Mouse (Mus musculus): ENCODE measurements around the gene Tomm22. TPM values are rescaled to one million over a fixed set of nuclear protein-coding genes. Genes with fewer than 3 reads are reported as not detected.

Gene Tomm22
- polyA plus RNA-seq, 1 experiment from 2014 or later, result 207 TPM

DNA sequence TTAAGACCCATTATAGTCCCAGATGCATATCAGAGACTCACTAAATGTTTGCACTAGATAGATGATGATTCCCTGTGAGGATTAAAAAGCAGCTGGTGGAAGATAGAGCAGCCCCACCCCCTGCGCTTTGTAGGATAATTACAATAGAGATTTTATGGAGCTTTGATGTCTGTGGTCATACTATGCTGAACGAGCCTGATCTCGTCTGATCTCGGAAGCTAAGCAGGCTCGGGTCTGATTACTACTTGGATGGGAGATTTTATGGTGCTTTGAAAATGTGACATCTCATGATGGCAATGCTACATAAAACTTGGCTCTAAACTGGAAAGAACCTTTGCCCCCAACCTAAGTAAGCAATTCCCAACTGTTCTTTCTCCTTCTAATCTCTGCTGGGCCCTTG, 21.7 kb downstream of the Tomm22 start:
- H3K4me2 ChIP-seq (replicated peaks; ENCODE audit: low read depth), result 0 out of 2 replicates have a peak overlapping the region, but pooled peaks have one; percentile 96
- 36% methylated on average over 5 of the region's 5 CpGs for WGBS

DNA sequence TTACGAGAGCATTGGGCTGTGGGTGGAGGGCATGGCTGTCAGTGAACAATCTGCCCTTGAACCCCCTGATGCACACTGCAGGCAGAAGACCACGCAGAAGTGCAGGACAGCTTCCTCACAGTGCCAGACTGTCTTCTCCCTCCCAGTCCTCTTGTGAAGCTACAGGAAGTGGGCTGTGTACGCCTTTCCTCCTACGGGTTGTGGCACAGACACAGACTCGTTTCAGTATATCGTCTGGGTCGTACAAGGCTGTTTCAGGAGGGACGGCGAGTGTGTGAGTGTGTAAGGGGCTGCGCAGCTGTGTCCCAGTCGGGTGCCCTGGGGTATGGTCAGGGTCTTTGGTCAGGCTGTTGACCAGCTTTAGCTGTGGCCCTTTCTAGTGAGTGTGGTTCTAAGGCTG, 23.1 kb downstream of the Tomm22 start:
- peaks cover 7% of the 10 kb centered on the region for H3K4me1 ChIP-seq (replicated peaks; ENCODE audit: control insufficient read depth, insufficient read depth, low read length)
- WGBS, result 70% methylated on average over 11 of the region's 11 CpGs

More for the DNA sequence above, 21.7 kb downstream of the Tomm22 start:
- ATAC-seq, result no peak
- Histone ChIP-seq H3K4me3 (ENCODE audit: low read depth, low read length) (no peak overlapping the region), H3K27ac (ENCODE audit: low read depth, low read length) (no peak overlapping the region), H3K27me3 (replicated peaks; ENCODE audit: control insufficient read depth, insufficient read depth, low read length) (no peaks in the 10 kb centered on the region), H3K36me3 (ENCODE audit: control insufficient read depth, insufficient read depth) (peaks cover 4% of the 10 kb centered on the region; the same call in 1 of the 2 replicates), H3K9ac (ENCODE audit: low read depth, low read length) (no peak overlapping the region), H3K9me3 (ENCODE audit: control insufficient read depth) (no peaks in the 10 kb centered on the region), H3K4me1 (replicated peaks; ENCODE audit: control insufficient read depth, insufficient read depth, low read length) (peaks cover 7% of the 10 kb centered on the region)
- no peak for TF ChIP-seq CTCF (IDR thresholded peaks at IDR 0.05; ENCODE audit: low read depth)

DNA sequence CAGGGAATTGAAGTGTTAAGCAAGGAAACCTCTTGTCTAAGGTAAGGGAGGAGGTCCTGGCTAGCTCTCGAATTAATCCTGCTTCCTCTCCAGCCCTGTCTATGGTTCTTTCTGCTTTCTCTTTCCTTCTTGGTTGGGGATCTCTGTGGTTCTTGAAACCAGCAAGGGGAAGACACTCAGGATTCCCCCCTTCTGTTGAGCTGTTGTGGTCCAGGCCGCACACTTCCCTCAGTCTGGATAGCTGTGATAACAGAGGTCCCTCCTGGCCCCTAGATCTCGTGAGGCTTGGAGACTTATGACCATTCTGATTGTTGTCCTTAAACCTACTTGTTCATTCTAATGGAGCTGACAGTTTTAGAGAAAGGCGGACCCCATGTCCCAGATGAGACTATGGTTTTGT, 23.9 kb downstream of the Tomm22 start:
- Histone ChIP-seq H3K27ac (ENCODE audit: low read depth, low read length) (no peak overlapping the region), H3K4me1 (replicated peaks; ENCODE audit: control insufficient read depth, insufficient read depth, low read length) (peaks cover 7% of the 10 kb centered on the region), H3K4me3 (ENCODE audit: low read depth, low read length) (no peak overlapping the region), H3K27me3 (replicated peaks; ENCODE audit: control insufficient read depth, insufficient read depth, low read length) (no peaks in the 10 kb centered on the region), H3K9ac (ENCODE audit: low read depth, low read length) (no peak overlapping the region), H3K4me2 (replicated peaks; ENCODE audit: low read depth) (no peak overlapping the region), H3K9me3 (ENCODE audit: control insufficient read depth) (no peaks in the 10 kb centered on the region), H3K36me3 (ENCODE audit: control insufficient read depth, insufficient read depth) (peaks cover 4% of the 10 kb centered on the region; the same call in 1 of the 2 replicates)
- no peak for ATAC-seq
- no peak for TF ChIP-seq CTCF (IDR thresholded peaks at IDR 0.05; ENCODE audit: low read depth)
- 80% methylated on average over 4 of the region's 4 CpGs for WGBS

More for the DNA sequence above, 23.1 kb downstream of the Tomm22 start:
- Histone ChIP-seq H3K9me3 (ENCODE audit: control insufficient read depth) (no peaks in the 10 kb centered on the region), H3K9ac (ENCODE audit: low read depth, low read length) (no peak overlapping the region), H3K36me3 (ENCODE audit: control insufficient read depth, insufficient read depth) (peaks cover 4% of the 10 kb centered on the region; the same call in 1 of the 2 replicates), H3K4me3 (ENCODE audit: low read depth, low read length) (no peak overlapping the region), H3K27ac (ENCODE audit: low read depth, low read length) (no peak overlapping the region), H3K4me2 (replicated peaks; ENCODE audit: low read depth) (no peak overlapping the region), H3K27me3 (replicated peaks; ENCODE audit: control insufficient read depth, insufficient read depth, low read length) (no peaks in the 10 kb centered on the region)
- ATAC-seq, result no peak
- no peak for TF ChIP-seq CTCF (IDR thresholded peaks at IDR 0.05; ENCODE audit: low read depth)

DNA sequence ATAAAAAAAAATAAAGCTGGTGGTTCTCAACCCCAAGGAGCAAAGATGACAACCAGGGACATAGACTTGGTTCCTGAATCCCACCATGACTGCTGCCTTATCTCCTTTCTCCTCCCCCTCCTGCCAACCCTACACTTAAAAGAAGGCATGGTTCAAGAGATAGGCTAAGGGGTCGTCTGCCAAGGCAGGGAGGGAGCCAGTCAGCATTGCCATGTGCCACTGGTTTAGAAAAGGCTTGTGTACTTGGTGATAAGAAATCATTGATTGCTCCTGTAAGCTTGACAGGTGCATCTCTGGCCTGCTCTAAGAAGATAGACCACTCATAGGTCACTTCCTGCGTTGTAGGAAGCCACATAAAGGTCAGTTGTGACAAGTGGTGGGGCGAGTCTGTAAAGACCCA, 24.9 kb downstream of the Tomm22 start:
- no peak overlapping the region for H3K27ac ChIP-seq (ENCODE audit: low read depth, low read length)
- H3K9me3 ChIP-seq (ENCODE audit: control insufficient read depth), result no peaks in the 10 kb centered on the region
- no peak overlapping the region for H3K4me2 ChIP-seq (replicated peaks; ENCODE audit: low read depth)
- no peak for TF ChIP-seq CTCF (IDR thresholded peaks at IDR 0.05; ENCODE audit: low read depth)
- ATAC-seq, result no peak
- H3K9ac ChIP-seq (ENCODE audit: low read depth, low read length), result no peak overlapping the region
- peaks cover 7% of the 10 kb centered on the region; the same call in 1 of the 2 replicates for H3K4me1 ChIP-seq (replicated peaks; ENCODE audit: control insufficient read depth, insufficient read depth, low read length)
- no peaks in the 10 kb centered on the region for H3K27me3 ChIP-seq (replicated peaks; ENCODE audit: control insufficient read depth, insufficient read depth, low read length)
- no peak overlapping the region for H3K4me3 ChIP-seq (ENCODE audit: low read depth, low read length)
- peaks cover 4% of the 10 kb centered on the region; the same call in 1 of the 2 replicates for H3K36me3 ChIP-seq (ENCODE audit: control insufficient read depth, insufficient read depth)
- WGBS, result 41% methylated on average over 3 of the region's 3 CpGs

DNA sequence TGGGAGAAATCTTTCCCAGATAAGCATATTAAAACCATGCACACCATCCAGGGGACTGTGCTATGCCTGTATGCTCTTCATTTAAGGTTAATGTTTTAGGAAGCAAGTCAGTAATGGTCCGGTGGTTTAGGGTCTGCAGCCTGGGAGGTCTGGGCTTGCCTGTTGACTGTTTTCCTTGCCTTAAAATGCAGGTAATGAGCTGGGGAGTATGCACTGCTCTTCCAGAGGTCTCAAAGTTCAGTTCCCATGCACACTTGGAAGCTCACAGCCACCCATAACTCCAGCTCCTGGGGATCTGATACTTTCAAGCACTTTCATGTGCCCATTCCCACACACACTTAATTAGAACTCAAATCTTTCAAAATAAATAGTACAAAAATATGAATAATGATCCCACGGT, 25.8 kb downstream of the Tomm22 start:
- no peak overlapping the region for H3K4me3 ChIP-seq (ENCODE audit: low read depth, low read length)
- H3K9me3 ChIP-seq (ENCODE audit: control insufficient read depth), result no peaks in the 10 kb centered on the region
- no peak for TF ChIP-seq CTCF (IDR thresholded peaks at IDR 0.05; ENCODE audit: low read depth)
- peaks cover 4% of the 10 kb centered on the region; the same call in 1 of the 2 replicates for H3K36me3 ChIP-seq (ENCODE audit: control insufficient read depth, insufficient read depth)
- no peaks in the 10 kb centered on the region for H3K27me3 ChIP-seq (replicated peaks; ENCODE audit: control insufficient read depth, insufficient read depth, low read length)
- H3K4me2 ChIP-seq (replicated peaks; ENCODE audit: low read depth), result no peak overlapping the region
- H3K27ac ChIP-seq (ENCODE audit: low read depth, low read length), result no peak overlapping the region
- peaks cover 5% of the 10 kb centered on the region; the same call in 1 of the 2 replicates for H3K4me1 ChIP-seq (replicated peaks; ENCODE audit: control insufficient read depth, insufficient read depth, low read length)
- H3K9ac ChIP-seq (ENCODE audit: low read depth, low read length), result no peak overlapping the region
- WGBS, result 94% methylated on average over 2 of the region's 2 CpGs
- ATAC-seq, result no peak

DNA sequence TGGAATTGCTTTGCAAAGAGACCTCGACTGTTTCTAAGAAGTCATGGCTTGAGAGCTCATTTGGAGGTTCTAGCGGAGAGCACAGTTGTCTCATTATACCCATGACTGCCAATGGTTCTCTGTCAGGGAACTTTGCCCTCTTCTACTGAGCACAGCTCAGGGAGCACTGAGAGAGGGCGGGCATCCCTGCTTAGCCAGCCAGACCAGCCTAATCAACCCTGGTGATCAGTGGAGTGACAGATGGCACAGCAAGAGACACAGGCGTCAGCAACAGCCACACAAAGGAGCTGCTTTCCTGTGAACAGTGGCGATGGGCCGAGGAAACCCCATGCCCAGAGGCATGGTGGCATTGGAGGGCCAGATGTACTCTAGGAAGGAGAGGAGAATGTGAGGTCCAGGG, 26.4 kb downstream of the Tomm22 start:
- ATAC-seq, result peak; percentile 40; the same call in 1 of the 2 replicates
- no peak overlapping the region for H3K4me2 ChIP-seq (replicated peaks; ENCODE audit: low read depth)
- WGBS, result 63% methylated on average over 6 of the region's 6 CpGs

More for the DNA sequence above, 26.4 kb downstream of the Tomm22 start:
- peaks cover 4% of the 10 kb centered on the region; the same call in 1 of the 2 replicates for H3K36me3 ChIP-seq (ENCODE audit: control insufficient read depth, insufficient read depth)
- peaks cover 5% of the 10 kb centered on the region; the same call in 1 of the 2 replicates for H3K4me1 ChIP-seq (replicated peaks; ENCODE audit: control insufficient read depth, insufficient read depth, low read length)
- TF ChIP-seq CTCF (IDR thresholded peaks at IDR 0.05; ENCODE audit: low read depth), result no peak
- no peak overlapping the region for H3K4me3 ChIP-seq (ENCODE audit: low read depth, low read length)
- H3K27ac ChIP-seq (ENCODE audit: low read depth, low read length), result peak overlapping the region; percentile 7; the same call in 1 of the 2 replicates
- H3K27me3 ChIP-seq (replicated peaks; ENCODE audit: control insufficient read depth, insufficient read depth, low read length), result no peaks in the 10 kb centered on the region
- no peak overlapping the region for H3K9ac ChIP-seq (ENCODE audit: low read depth, low read length)
- no peaks in the 10 kb centered on the region for H3K9me3 ChIP-seq (ENCODE audit: control insufficient read depth)

Measured in intestine, postnatal 0 days (tissue).